Mouse (Mus musculus): Measurements from ENCODE around the gene Gpr65.

GRCm38 (mm10) chr12:98280996-98281395, 12.6 kb downstream of the Gpr65 start:
- TF ChIP-seq POLR2A (IDR thresholded peaks at IDR 0.05; ENCODE audit: borderline replicate concordance, extremely low read depth, insufficient read depth, insufficient read length, poor library complexity, severe bottlenecking) = no peak
- no peak for TF ChIP-seq CTCF (IDR thresholded peaks at IDR 0.05; ENCODE audit: borderline replicate concordance, extremely low read depth, insufficient read depth, insufficient read length)

All from brain, embryonic 14.5 days (tissue).